ENCODE assay signal across 9 mouse cellular contexts in the genomic region with DNA sequence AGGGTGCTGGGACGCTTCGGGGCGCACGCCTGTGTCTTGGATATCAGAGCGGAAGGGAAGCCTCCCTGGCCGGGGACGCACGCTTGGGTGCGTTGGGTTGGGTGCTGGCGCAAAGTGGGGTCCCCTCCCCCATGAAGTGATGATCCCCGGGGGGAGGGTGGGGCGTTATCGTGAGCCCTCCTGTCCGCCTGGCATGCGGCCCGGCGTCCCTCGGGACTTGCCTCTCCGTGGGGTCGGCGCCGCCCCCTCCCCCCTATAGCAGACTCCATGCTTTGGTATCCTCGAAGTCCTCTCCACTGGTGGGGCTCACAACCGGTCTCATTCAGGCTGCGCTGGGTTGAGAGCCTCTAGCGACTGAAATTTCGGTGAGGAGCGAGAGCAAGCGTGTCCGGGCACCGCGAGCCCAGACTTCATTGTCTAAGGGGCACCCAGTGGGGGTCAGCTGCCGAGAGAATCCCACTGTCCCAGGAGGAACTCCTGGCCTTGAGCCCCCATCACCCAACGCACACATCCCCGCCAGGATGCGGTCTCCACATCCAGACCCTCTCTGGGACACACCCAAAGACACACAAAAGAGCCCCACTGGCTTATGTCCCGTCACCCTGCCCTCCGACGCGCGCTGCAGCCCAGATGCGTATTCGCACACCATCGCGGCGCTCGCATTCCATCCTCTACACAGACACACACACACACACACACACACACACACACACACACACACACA. TPM values are rescaled to one million over a fixed set of nuclear protein-coding genes. Genes with fewer than 3 reads are reported as not detected.
DNase-seq lines count a peak whose midpoint lies in the region; ATAC-seq lines count a peak whose summit lies in the region.
"Had no signal": no experiment of that assay in that cellular context is flagged by ENCODE, and none has a peak within 500 bp of the region (broad histone marks: within the 10 kb centered on the region; RNA-seq: fewer than 3 reads in every experiment).

No protein-coding gene starts in this region.

- no peak for DNase-seq in kidney, postnatal 4 days
- no peak for DNase-seq in thymus, postnatal 4 days
- no peak for DNase-seq in MN1 (ENCODE audit: low spot score)
- DNase-seq: thymus, postnatal 36 days had no signal

- no peak overlapping the region for H3K27ac ChIP-seq in kidney, embryonic 15.5 days
- peak overlapping the region; percentile 36; the same call in 1 of the 2 replicates for H3K27ac ChIP-seq in embryonic facial prominence, embryonic 12.5 days
- no peak overlapping the region for H3K27ac ChIP-seq in intestine, embryonic 15.5 days
- no peak overlapping the region for H3K27ac ChIP-seq in neural tube, embryonic 12.5 days

- peak overlapping the region; percentile 27; the same call in 1 of the 2 replicates for H3K9ac ChIP-seq in kidney, embryonic 15.5 days
- H3K9ac ChIP-seq in embryonic facial prominence, embryonic 12.5 days, result peak overlapping the region; percentile 73
- H3K9ac ChIP-seq in intestine, embryonic 15.5 days, result no peak overlapping the region
- H3K9ac ChIP-seq in neural tube, embryonic 12.5 days, result 0 out of 2 replicates have a peak overlapping the region, but pooled peaks have one; percentile 5

- H3K4me1 ChIP-seq in kidney, embryonic 15.5 days, result peaks cover 70% of the 10 kb centered on the region
- peaks cover 72% of the 10 kb centered on the region for H3K4me1 ChIP-seq in embryonic facial prominence, embryonic 12.5 days
- H3K4me1 ChIP-seq in intestine, embryonic 15.5 days (replicated peaks), result peaks cover 45% of the 10 kb centered on the region
- H3K4me1 ChIP-seq in neural tube, embryonic 12.5 days, result peaks cover 47% of the 10 kb centered on the region

- H3K4me2 ChIP-seq in kidney, embryonic 15.5 days, result peak overlapping the region; percentile 82
- H3K4me2 ChIP-seq in embryonic facial prominence, embryonic 12.5 days (replicated peaks), result peak overlapping the region; percentile 86
- H3K4me2 ChIP-seq in intestine, embryonic 15.5 days (replicated peaks), result peak overlapping the region; percentile 84
- H3K4me2 ChIP-seq in neural tube, embryonic 12.5 days (replicated peaks), result peak overlapping the region; percentile 60

- H3K9me3 ChIP-seq in kidney, embryonic 15.5 days (replicated peaks), result no peaks in the 10 kb centered on the region
- no peaks in the 10 kb centered on the region for H3K9me3 ChIP-seq in embryonic facial prominence, embryonic 12.5 days
- H3K9me3 ChIP-seq in intestine, embryonic 15.5 days, result no peaks in the 10 kb centered on the region
- no peaks in the 10 kb centered on the region for H3K9me3 ChIP-seq in neural tube, embryonic 12.5 days

- peak overlapping the region; percentile 47 for H3K4me3 ChIP-seq in kidney, embryonic 15.5 days (replicated peaks)
- peak overlapping the region; percentile 57 for H3K4me3 ChIP-seq in embryonic facial prominence, embryonic 12.5 days
- H3K4me3 ChIP-seq in intestine, embryonic 15.5 days (replicated peaks), result peak overlapping the region; percentile 41; the same call in 1 of the 2 replicates
- peak overlapping the region; percentile 31; the same call in 1 of the 2 replicates for H3K4me3 ChIP-seq in neural tube, embryonic 12.5 days

- WGBS in kidney, embryonic 15.5 days, result under 1% methylated on average over 47 of the region's 47 CpGs
- WGBS in embryonic facial prominence, embryonic 12.5 days, result 1% methylated on average over 47 of the region's 47 CpGs
- 1% methylated on average over 47 of the region's 47 CpGs for WGBS in intestine, embryonic 15.5 days
- WGBS in neural tube, embryonic 12.5 days, result under 1% methylated on average over 47 of the region's 47 CpGs

- H3K27me3 ChIP-seq in kidney, embryonic 15.5 days, result peaks cover 100% of the 10 kb centered on the region
- peaks cover 93% of the 10 kb centered on the region for H3K27me3 ChIP-seq in embryonic facial prominence, embryonic 12.5 days
- peaks cover 98% of the 10 kb centered on the region for H3K27me3 ChIP-seq in intestine, embryonic 15.5 days (replicated peaks)
- H3K27me3 ChIP-seq in neural tube, embryonic 12.5 days (replicated peaks), result peaks cover 99% of the 10 kb centered on the region

- no peak for ATAC-seq in kidney, embryonic 15.5 days (replicated peaks; ENCODE audit: low FRiP score)
- ATAC-seq in embryonic facial prominence, embryonic 12.5 days (ENCODE audit: insufficient number of reproducible peaks, insufficient read depth, low FRiP score, low TSS enrichment), result no peak
- no peak for ATAC-seq in intestine, embryonic 15.5 days
- no peak for ATAC-seq in neural tube, embryonic 12.5 days (ENCODE audit: low FRiP score, low read depth)
- ATAC-seq in megakaryocyte, adult 5-6 weeks (ENCODE audit: poor library complexity, severe bottlenecking), result no peak

- no peaks in the 10 kb centered on the region for H3K36me3 ChIP-seq in kidney, embryonic 15.5 days
- no peaks in the 10 kb centered on the region for H3K36me3 ChIP-seq in embryonic facial prominence, embryonic 12.5 days
- H3K36me3 ChIP-seq in intestine, embryonic 15.5 days, result no peaks in the 10 kb centered on the region
- no peaks in the 10 kb centered on the region for H3K36me3 ChIP-seq in neural tube, embryonic 12.5 days

RNA-seq across cellular contexts. Expression of gene Crlf1, which starts 0.9 kb away (rescaled TPM):
- polyA plus RNA-seq in kidney, embryonic 15.5 days (2015; fragmentation: Nextera tagmentation; extraction: Ambion mirVana), result 21.1 and 24.1 TPM in 2 replicates
- 70.1 and 74.4 TPM in 2 replicates for polyA plus RNA-seq in embryonic facial prominence, embryonic 12.5 days (2016; fragmentation: Nextera tagmentation; extraction: Ambion mirVana)
- 0.95 and 1.2 TPM in 2 replicates for polyA plus RNA-seq in intestine, embryonic 15.5 days (2015; fragmentation: Nextera tagmentation; extraction: Ambion mirVana)
- polyA plus RNA-seq in neural tube, embryonic 12.5 days (2016; fragmentation: Nextera tagmentation; extraction: Ambion mirVana), result 1.9 and 4.5 TPM in 2 replicates
- not detected in 2 replicates for total RNA-seq in megakaryocyte, adult 5-6 weeks (2015)
- not detected in 2 replicates for total RNA-seq in megakaryocyte, adult 5-6 weeks (2017)

RNA-seq across cellular contexts. Expression of gene Tmem59l, which starts 6.7 kb away (rescaled TPM):
- 5.9 and 6.0 TPM in 2 replicates for polyA plus RNA-seq in kidney, embryonic 15.5 days (2015; fragmentation: Nextera tagmentation; extraction: Ambion mirVana)
- polyA plus RNA-seq in embryonic facial prominence, embryonic 12.5 days (2016; fragmentation: Nextera tagmentation; extraction: Ambion mirVana), result 27.1 and 29.6 TPM in 2 replicates
- 3.2 and 4.2 TPM in 2 replicates for polyA plus RNA-seq in intestine, embryonic 15.5 days (2015; fragmentation: Nextera tagmentation; extraction: Ambion mirVana)
- polyA plus RNA-seq in neural tube, embryonic 12.5 days (2016; fragmentation: Nextera tagmentation; extraction: Ambion mirVana), result 37.9 and 38.3 TPM in 2 replicates
- total RNA-seq in megakaryocyte, adult 5-6 weeks (2015), result not detected in 2 replicates
- total RNA-seq in megakaryocyte, adult 5-6 weeks (2017), result not detected in 2 replicates

RNA-seq across cellular contexts. Expression of gene Rex1bd, which starts 12.7 kb away (rescaled TPM):
- 128 and 133 TPM in 2 replicates for polyA plus RNA-seq in kidney, embryonic 15.5 days (2015; fragmentation: Nextera tagmentation; extraction: Ambion mirVana)
- polyA plus RNA-seq in embryonic facial prominence, embryonic 12.5 days (2016; fragmentation: Nextera tagmentation; extraction: Ambion mirVana), result 145 and 146 TPM in 2 replicates
- 121 and 132 TPM in 2 replicates for polyA plus RNA-seq in intestine, embryonic 15.5 days (2015; fragmentation: Nextera tagmentation; extraction: Ambion mirVana)
- polyA plus RNA-seq in neural tube, embryonic 12.5 days (2016; fragmentation: Nextera tagmentation; extraction: Ambion mirVana), result 123 and 135 TPM in 2 replicates
- 40.4 and 47.5 TPM in 2 replicates for total RNA-seq in megakaryocyte, adult 5-6 weeks (2015)
- total RNA-seq in megakaryocyte, adult 5-6 weeks (2017), result 37.3 and 43.7 TPM in 2 replicates

RNA-seq across cellular contexts. Expression of gene Uba52, which starts 16.7 kb away (rescaled TPM):
- 954 and 1,022 TPM in 2 replicates for polyA plus RNA-seq in kidney, embryonic 15.5 days (2015; fragmentation: Nextera tagmentation; extraction: Ambion mirVana)
- 863 and 916 TPM in 2 replicates for polyA plus RNA-seq in embryonic facial prominence, embryonic 12.5 days (2016; fragmentation: Nextera tagmentation; extraction: Ambion mirVana)
- polyA plus RNA-seq in intestine, embryonic 15.5 days (2015; fragmentation: Nextera tagmentation; extraction: Ambion mirVana), result 957 and 992 TPM in 2 replicates
- polyA plus RNA-seq in neural tube, embryonic 12.5 days (2016; fragmentation: Nextera tagmentation; extraction: Ambion mirVana), result 766 and 781 TPM in 2 replicates
- total RNA-seq in megakaryocyte, adult 5-6 weeks (2015), result 2,237 and 2,370 TPM in 2 replicates
- 4,162 and 4,635 TPM in 2 replicates for total RNA-seq in megakaryocyte, adult 5-6 weeks (2017)

RNA-seq across cellular contexts. Expression of gene Klhl26, which starts 17.1 kb away (rescaled TPM):
- 20.0 and 23.5 TPM in 2 replicates for polyA plus RNA-seq in kidney, embryonic 15.5 days (2015; fragmentation: Nextera tagmentation; extraction: Ambion mirVana)
- 27.7 and 29.6 TPM in 2 replicates for polyA plus RNA-seq in embryonic facial prominence, embryonic 12.5 days (2016; fragmentation: Nextera tagmentation; extraction: Ambion mirVana)
- polyA plus RNA-seq in intestine, embryonic 15.5 days (2015; fragmentation: Nextera tagmentation; extraction: Ambion mirVana), result 18.7 and 20.8 TPM in 2 replicates
- polyA plus RNA-seq in neural tube, embryonic 12.5 days (2016; fragmentation: Nextera tagmentation; extraction: Ambion mirVana), result 20.4 and 22.5 TPM in 2 replicates
- total RNA-seq in megakaryocyte, adult 5-6 weeks (2015), result 1.6 and 2.4 TPM in 2 replicates
- 3.6 and 5.4 TPM in 2 replicates for total RNA-seq in megakaryocyte, adult 5-6 weeks (2017)
